ENCODE assay signal across 17 mouse cellular contexts in genomic region chr4:148001866-148002265, GRCm38 (mm10). TPM values are rescaled to one million over a fixed set of nuclear protein-coding genes. Genes with fewer than 3 reads are reported as not detected.
DNase-seq lines count a peak whose midpoint lies in the region; ATAC-seq lines count a peak whose summit lies in the region.
"Had no signal": no experiment of that assay in that cellular context is flagged by ENCODE, and none has a peak within 500 bp of the region (broad histone marks: within the 10 kb centered on the region; RNA-seq: fewer than 3 reads in every experiment).

No protein-coding gene starts in this region.

- H3K4me2 ChIP-seq in heart, embryonic 14.5 days (ENCODE audit: low read length): peak overlapping the region; percentile 36

- H3K36me3 ChIP-seq in heart, embryonic 14.5 days (ENCODE audit: control insufficient read depth, insufficient read depth, low read length): peaks cover 27% of the 10 kb centered on the region

- H3K9me3 ChIP-seq in heart, embryonic 14.5 days (ENCODE audit: control insufficient read depth, low read length): no peaks in the 10 kb centered on the region

- DNase-seq in heart, postnatal 36 days: no peak
- DNase-seq in 416B (ENCODE audit: low read depth) (peak; percentile 10), adipocyte (ENCODE audit: low spot score) (peak; percentile 43)
- DNase-seq in left cerebral cortex, postnatal 25 days (ENCODE audit: low spot score in 2 of 2): no peak
- no peak for DNase-seq in gastrocnemius, postnatal 4 days (ENCODE audit: low spot score in 2 of 2)
- no peak for DNase-seq in thymus, postnatal 36 days
- DNase-seq: cerebellum, postnatal 14 days; gastrocnemius, postnatal 25 days; lung, postnatal 36 days had no signal

- ATAC-seq in heart, embryonic 14.5 days (ENCODE audit: insufficient number of reproducible peaks, insufficient read depth, low FRiP score, low read depth): no peak
- peak; percentile 33; the same call in 1 of the 2 replicates for ATAC-seq in megakaryocyte progenitor cell, adult 5-6 weeks (replicated peaks; ENCODE audit: poor library complexity)
- ATAC-seq: activated CD4-positive, CD25-positive, alpha-beta regulatory T cell, adult 4 months had no signal

- H3K27me3 ChIP-seq in heart, embryonic 14.5 days (ENCODE audit: control insufficient read depth, insufficient read depth, low read length): no peaks in the 10 kb centered on the region

- no peak overlapping the region for H3K9ac ChIP-seq in heart, embryonic 14.5 days (ENCODE audit: low read length)

- peak overlapping the region in 1 of 2 experiments; percentile 33; a peak in 1 of 4 replicates for H3K27ac ChIP-seq in heart, embryonic 14.5 days (replicated peaks in 1 of 2; ENCODE audit: control insufficient read depth in 1 of 2, insufficient read depth in 1 of 2, low read depth in 2 of 2, low read length in 2 of 2)
- H3K27ac ChIP-seq: stomach, postnatal 0 days had no signal

- intact Hi-C loops in heart, postnatal 36 days (cut with DNase I): no loop called here
- intact Hi-C loops in left cerebral cortex, postnatal 25 days (cut with DNase I): no loop called here

- WGBS in heart, embryonic 14.5 days: 42% methylated on average over 8 of the region's 8 CpGs

- H3K4me3 ChIP-seq in heart, embryonic 14.5 days (ENCODE audit: control insufficient read depth in 1 of 2, insufficient read depth in 1 of 2, low read depth in 1 of 2, low read length in 2 of 2): peak overlapping the region in 1 of 2 experiments; percentile 14; a peak in 1 of 4 replicates

- H3K4me1 ChIP-seq in heart, embryonic 14.5 days (ENCODE audit: control insufficient read depth in 2 of 2, insufficient read depth in 2 of 2, low read length in 2 of 2): peaks cover 16% of the 10 kb centered on the region in 2 experiments

RNA-seq across cellular contexts. Expression of gene Nppa, which starts 1.3 kb away (rescaled TPM):
- polyA plus RNA-seq in heart, embryonic 14.5 days (2014; fragmentation: Nextera tagmentation; extraction: Ambion mirVana): 7,026 and 7,623 TPM in 2 replicates
- 1,000 to 10,000 TPM; 1,742 to 1,804 TPM for total RNA-seq in heart, postnatal 36 days (2021)
- total RNA-seq in megakaryocyte progenitor cell, adult 5-6 weeks (2015): not detected in 2 replicates
- not detected in 2 replicates for total RNA-seq in megakaryocyte progenitor cell, adult 5-6 weeks (2017)
- total RNA-seq in left cerebral cortex, postnatal 25 days (2021): under 1 TPM in 1 of 2 experiments, not detected in 1; 0.71 TPM
- total RNA-seq in gastrocnemius, postnatal 4 days (2021): not detected
- total RNA-seq: gastrocnemius, postnatal 25 days; liver, adult 2 months had no signal
- polyA plus RNA-seq: activated CD4-positive, CD25-positive, alpha-beta regulatory T cell, adult 4 months; liver, adult 2 months; small intestine, adult 2 months had no signal

RNA-seq across cellular contexts. Expression of gene Nppb, which starts 16.3 kb away (rescaled TPM):
- 180 and 234 TPM in 2 replicates for polyA plus RNA-seq in heart, embryonic 14.5 days (2014; fragmentation: Nextera tagmentation; extraction: Ambion mirVana)
- 100 to 1,000 TPM in 1 of 2 experiments, 10 to 100 TPM in 1; 93.0 to 227 TPM for total RNA-seq in heart, postnatal 36 days (2021)
- total RNA-seq in megakaryocyte progenitor cell, adult 5-6 weeks (2015): not detected in 2 replicates
- total RNA-seq in megakaryocyte progenitor cell, adult 5-6 weeks (2017): not detected in 2 replicates
- total RNA-seq in left cerebral cortex, postnatal 25 days (2021): not detected
- total RNA-seq in gastrocnemius, postnatal 4 days (2021): not detected
- total RNA-seq: gastrocnemius, postnatal 25 days; liver, adult 2 months had no signal
- polyA plus RNA-seq: activated CD4-positive, CD25-positive, alpha-beta regulatory T cell, adult 4 months; brain, embryonic 14.5 days; kidney, embryonic 14.5 days; liver, adult 2 months; small intestine, adult 2 months; stomach, postnatal 0 days had no signal

RNA-seq across cellular contexts. Expression of gene Clcn6, which starts 36.8 kb away (rescaled TPM):
- 5.4 and 6.1 TPM in 2 replicates for polyA plus RNA-seq in heart, embryonic 14.5 days (2014; fragmentation: Nextera tagmentation; extraction: Ambion mirVana)
- total RNA-seq in heart, postnatal 36 days (2021): 1 to 10 TPM; 8.0 to 9.3 TPM
- 3.3 and 4.1 TPM in 2 replicates for total RNA-seq in megakaryocyte progenitor cell, adult 5-6 weeks (2015)
- 1.5 and 6.4 TPM in 2 replicates for total RNA-seq in megakaryocyte progenitor cell, adult 5-6 weeks (2017)
- total RNA-seq in left cerebral cortex, postnatal 25 days (2021): 10 to 100 TPM; 70.9 to 73.9 TPM
- 10 to 100 TPM; 13.6 to 14.4 TPM for total RNA-seq in gastrocnemius, postnatal 4 days (2021)

RNA-seq across cellular contexts. Expression of gene Mthfr, which starts 37.0 kb away (rescaled TPM):
- polyA plus RNA-seq in heart, embryonic 14.5 days (2014; fragmentation: Nextera tagmentation; extraction: Ambion mirVana): 8.7 and 9.7 TPM in 2 replicates
- 10 to 100 TPM in 1 of 2 experiments, 1 to 10 TPM in 1; 9.2 to 13.1 TPM for total RNA-seq in heart, postnatal 36 days (2021)
- total RNA-seq in megakaryocyte progenitor cell, adult 5-6 weeks (2015): 5.5 and 6.2 TPM in 2 replicates
- total RNA-seq in megakaryocyte progenitor cell, adult 5-6 weeks (2017): 4.3 and 7.2 TPM in 2 replicates
- 10 to 100 TPM; 27.1 to 30.5 TPM for total RNA-seq in left cerebral cortex, postnatal 25 days (2021)
- 10 to 100 TPM; 30.2 to 32.2 TPM for total RNA-seq in gastrocnemius, postnatal 4 days (2021)

Comparison
In these comparisons a context has a peak if more than half of its experiments do, and no peak if none do; other contexts are left out.
1. DNase-seq: peak in 416B (single experiment) and adipocyte (single experiment); none in heart, postnatal 36 days (0 of 2), left cerebral cortex, postnatal 25 days (0 of 2), gastrocnemius, postnatal 4 days (0 of 2) and thymus, postnatal 36 days (0 of 2).
2. RNA of gene Nppa, which starts 1.3 kb away (total RNA-seq): 1,742 to 1,804 TPM in heart, postnatal 36 days; 0.71 TPM in left cerebral cortex, postnatal 25 days, not detected in megakaryocyte progenitor cell, adult 5-6 weeks and not detected in gastrocnemius, postnatal 4 days; every median in the first group is over 1,000 times any median in the second.
3. RNA of gene Nppb, which starts 16.3 kb away (total RNA-seq): 93.0 to 227 TPM in heart, postnatal 36 days; not detected in gastrocnemius, postnatal 4 days, not detected in megakaryocyte progenitor cell, adult 5-6 weeks and not detected in left cerebral cortex, postnatal 25 days; every median in the first group is over 10 times any median in the second.
4. RNA of gene Clcn6, which starts 36.8 kb away (total RNA-seq): 70.9 to 73.9 TPM in left cerebral cortex, postnatal 25 days; 13.6 to 14.4 TPM in gastrocnemius, postnatal 4 days, 8.0 to 9.3 TPM in heart, postnatal 36 days and 1.5 to 6.4 TPM in megakaryocyte progenitor cell, adult 5-6 weeks; every median in the first group is over 4 times any median in the second.